Mouse (Mus musculus): Measurements from ENCODE around the gene Zcchc24. TPM values are rescaled to one million over a fixed set of nuclear protein-coding genes. Genes with fewer than 3 reads are reported as not detected.

Gene Zcchc24
- polyA plus RNA-seq, 1 experiment from 2014 or later: 33.6 TPM

DNA sequence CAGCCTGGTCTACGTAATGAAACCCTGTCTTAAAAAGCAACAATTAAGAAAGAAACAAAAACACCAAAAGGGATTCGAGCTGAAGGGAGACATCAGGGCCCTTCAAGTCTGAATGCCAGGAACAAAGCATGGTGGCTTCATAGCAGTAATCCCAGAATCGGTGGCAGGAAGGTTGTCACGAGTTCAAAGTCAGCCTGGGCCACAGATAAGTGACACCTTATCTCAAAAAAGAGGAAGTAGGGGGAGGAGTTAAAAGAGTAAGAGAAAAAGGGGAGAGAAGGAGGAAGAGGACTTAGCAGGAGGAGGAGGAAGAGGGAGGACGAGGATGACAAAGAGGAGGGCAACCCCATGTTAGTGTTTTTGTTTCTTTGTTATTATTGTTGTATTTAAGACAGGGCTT, 19.4 kb upstream of the Zcchc24 start:
- Histone ChIP-seq H3K36me3 (ENCODE audit: control insufficient read depth, insufficient read depth, low read length) (no peaks in the 10 kb centered on the region), H3K4me2 (ENCODE audit: low read length) (no peak overlapping the region), H3K9ac (ENCODE audit: low read length) (no peak overlapping the region), H3K4me1 (replicated peaks; ENCODE audit: control insufficient read depth, insufficient read depth, low read length) (peaks cover 10% of the 10 kb centered on the region), H3K9me3 (ENCODE audit: control insufficient read depth, low read length) (no peaks in the 10 kb centered on the region), H3K27ac (ENCODE audit: low read depth) (no peak overlapping the region), H3K27me3 (replicated peaks; ENCODE audit: control insufficient read depth, insufficient read depth, low read length) (no peaks in the 10 kb centered on the region), H3K4me3 (ENCODE audit: low read depth, low read length) (no peak overlapping the region)
- ATAC-seq (replicated peaks; ENCODE audit: low FRiP score, low TSS enrichment, low read depth) (no peak), DNase-seq (ENCODE audit: low spot score) (peak; percentile 42)
- 72% methylated on average over 5 of the region's 5 CpGs for WGBS

DNA sequence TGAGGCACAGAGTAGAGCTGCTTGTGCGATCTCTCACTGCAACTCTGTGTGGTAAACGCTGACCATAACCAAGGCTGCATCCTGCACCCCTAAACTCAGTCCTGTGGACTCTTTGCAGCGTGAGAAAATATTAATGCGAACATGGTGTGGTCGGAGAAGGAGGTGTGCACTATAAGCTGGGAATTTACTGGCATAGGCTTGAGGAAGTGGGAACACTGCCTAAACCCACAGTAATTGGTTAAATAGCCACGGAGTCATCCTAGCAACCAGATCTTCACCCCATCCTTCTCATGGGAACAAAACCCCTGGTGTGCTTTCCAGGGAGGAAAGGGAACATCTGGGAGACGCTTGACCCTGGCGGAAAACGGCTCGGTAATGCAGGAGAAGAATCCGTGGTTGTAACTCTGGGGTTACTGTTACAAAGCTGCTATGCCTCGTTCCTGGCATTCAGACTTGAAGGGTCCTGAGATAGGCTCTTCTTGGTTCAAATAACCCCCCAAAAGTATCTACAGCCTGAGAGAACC, 18.6 kb upstream of the Zcchc24 start:
- H3K9ac ChIP-seq (ENCODE audit: low read length): no peak overlapping the region
- no peak overlapping the region for H3K4me3 ChIP-seq (ENCODE audit: low read depth, low read length)
- no peak overlapping the region for H3K4me2 ChIP-seq (ENCODE audit: low read length)
- DNase-seq (ENCODE audit: low spot score): peak; percentile 43
- peaks cover 10% of the 10 kb centered on the region for H3K4me1 ChIP-seq (replicated peaks; ENCODE audit: control insufficient read depth, insufficient read depth, low read length)
- no peaks in the 10 kb centered on the region for H3K36me3 ChIP-seq (ENCODE audit: control insufficient read depth, insufficient read depth, low read length)
- ATAC-seq (replicated peaks; ENCODE audit: low FRiP score, low TSS enrichment, low read depth): no peak
- WGBS: 58% methylated on average over 12 of the region's 12 CpGs
- peak overlapping the region; percentile 70 for H3K27ac ChIP-seq (ENCODE audit: low read depth)
- H3K27me3 ChIP-seq (replicated peaks; ENCODE audit: control insufficient read depth, insufficient read depth, low read length): no peaks in the 10 kb centered on the region
- no peaks in the 10 kb centered on the region for H3K9me3 ChIP-seq (ENCODE audit: control insufficient read depth, low read length)

DNA sequence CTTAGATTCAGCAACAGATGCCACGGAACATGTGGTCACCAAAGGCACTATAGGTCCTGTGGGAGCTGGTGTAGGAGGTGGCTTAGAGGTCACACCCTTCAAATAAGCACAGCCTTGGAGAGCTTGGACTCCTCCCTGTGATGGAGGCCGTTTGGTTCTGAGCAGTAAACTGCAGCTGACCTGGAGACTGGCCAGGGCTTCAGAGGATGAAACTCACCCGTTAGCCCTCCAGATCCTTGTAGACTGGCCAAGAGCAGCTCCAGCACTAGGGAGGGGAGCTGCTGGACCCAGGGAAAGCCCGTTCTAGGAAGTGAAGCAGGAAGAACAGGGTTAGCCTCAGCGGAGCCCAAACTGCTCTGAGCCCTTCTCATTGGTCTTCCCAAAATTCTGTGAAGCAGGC, 18.1 kb upstream of the Zcchc24 start:
- ATAC-seq (replicated peaks; ENCODE audit: low FRiP score, low TSS enrichment, low read depth): 0 out of 2 replicates have a peak, but pooled peaks have one; percentile 15
- H3K27ac ChIP-seq (ENCODE audit: low read depth): peak overlapping the region; percentile 70
- no peak overlapping the region for H3K4me3 ChIP-seq (ENCODE audit: low read depth, low read length)
- H3K9me3 ChIP-seq (ENCODE audit: control insufficient read depth, low read length): no peaks in the 10 kb centered on the region
- H3K4me1 ChIP-seq (replicated peaks; ENCODE audit: control insufficient read depth, insufficient read depth, low read length): peaks cover 10% of the 10 kb centered on the region
- WGBS: 34% methylated on average over 5 of the region's 5 CpGs
- no peak for DNase-seq (ENCODE audit: low spot score)
- H3K4me2 ChIP-seq (ENCODE audit: low read length): no peak overlapping the region
- no peaks in the 10 kb centered on the region for H3K36me3 ChIP-seq (ENCODE audit: control insufficient read depth, insufficient read depth, low read length)
- no peaks in the 10 kb centered on the region for H3K27me3 ChIP-seq (replicated peaks; ENCODE audit: control insufficient read depth, insufficient read depth, low read length)
- no peak overlapping the region for H3K9ac ChIP-seq (ENCODE audit: low read length)

DNA sequence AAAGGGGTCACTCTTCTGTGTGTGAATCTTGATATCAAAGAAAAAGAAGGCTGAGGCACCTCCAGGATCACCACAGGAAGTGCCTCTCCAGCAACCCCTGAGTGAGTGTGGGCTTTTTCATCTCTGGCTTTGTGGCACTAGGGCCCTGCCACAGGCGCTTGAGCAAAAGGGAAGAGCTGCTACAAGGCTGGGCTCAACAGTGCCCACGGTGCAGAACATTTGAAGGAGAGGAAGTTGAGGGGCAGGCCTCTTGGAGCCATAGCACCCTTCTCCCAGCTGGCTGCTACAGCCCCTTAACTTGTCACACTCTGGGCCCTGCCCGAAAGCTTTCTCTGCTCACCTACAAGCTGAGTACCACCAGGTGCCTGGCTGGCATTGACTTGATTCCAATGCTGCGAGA, 16.4 kb upstream of the Zcchc24 start:
- ATAC-seq (replicated peaks; ENCODE audit: low FRiP score, low TSS enrichment, low read depth): no peak
- no peak for DNase-seq (ENCODE audit: low spot score)
- no peak overlapping the region for H3K4me3 ChIP-seq (ENCODE audit: low read depth, low read length)
- no peak overlapping the region for H3K9ac ChIP-seq (ENCODE audit: low read length)
- H3K9me3 ChIP-seq (ENCODE audit: control insufficient read depth, low read length): no peaks in the 10 kb centered on the region
- H3K27ac ChIP-seq (ENCODE audit: low read depth): no peak overlapping the region
- no peak overlapping the region for H3K4me2 ChIP-seq (ENCODE audit: low read length)
- H3K36me3 ChIP-seq (ENCODE audit: control insufficient read depth, insufficient read depth, low read length): no peaks in the 10 kb centered on the region
- H3K27me3 ChIP-seq (replicated peaks; ENCODE audit: control insufficient read depth, insufficient read depth, low read length): no peaks in the 10 kb centered on the region
- 87% methylated on average over 4 of the region's 4 CpGs for WGBS
- H3K4me1 ChIP-seq (replicated peaks; ENCODE audit: control insufficient read depth, insufficient read depth, low read length): peaks cover 10% of the 10 kb centered on the region

DNA sequence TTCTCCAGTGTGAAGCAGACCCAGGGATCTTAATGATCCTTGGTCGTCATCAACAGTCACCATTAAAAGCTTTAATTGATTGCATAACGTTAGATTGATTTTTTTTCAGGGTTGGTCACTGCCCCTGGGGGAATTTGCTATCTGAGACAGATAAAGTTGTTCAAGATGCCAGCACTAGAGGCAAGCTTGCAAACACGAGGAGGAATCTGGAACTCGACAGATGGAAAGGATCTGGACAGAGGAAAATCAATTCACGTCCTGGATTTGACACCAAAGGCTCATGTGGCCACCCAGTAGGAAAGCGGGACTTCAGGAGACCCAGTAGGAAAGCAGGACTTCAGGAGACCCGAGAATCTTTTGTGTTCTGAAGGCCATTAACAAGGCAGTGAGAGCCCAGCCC, 14.4 kb upstream of the Zcchc24 start:
- WGBS: 34% methylated on average over 7 of the region's 7 CpGs
- Histone ChIP-seq H3K4me1 (replicated peaks; ENCODE audit: control insufficient read depth, insufficient read depth, low read length) (peaks cover 10% of the 10 kb centered on the region), H3K27me3 (replicated peaks; ENCODE audit: control insufficient read depth, insufficient read depth, low read length) (no peaks in the 10 kb centered on the region), H3K9ac (ENCODE audit: low read length) (no peak overlapping the region), H3K27ac (ENCODE audit: low read depth) (no peak overlapping the region), H3K4me3 (ENCODE audit: low read depth, low read length) (no peak overlapping the region), H3K4me2 (ENCODE audit: low read length) (no peak overlapping the region), H3K36me3 (ENCODE audit: control insufficient read depth, insufficient read depth, low read length) (no peaks in the 10 kb centered on the region), H3K9me3 (ENCODE audit: control insufficient read depth, low read length) (no peaks in the 10 kb centered on the region)
- DNase-seq (ENCODE audit: low spot score) (no peak), ATAC-seq (replicated peaks; ENCODE audit: low FRiP score, low TSS enrichment, low read depth) (no peak)

DNA sequence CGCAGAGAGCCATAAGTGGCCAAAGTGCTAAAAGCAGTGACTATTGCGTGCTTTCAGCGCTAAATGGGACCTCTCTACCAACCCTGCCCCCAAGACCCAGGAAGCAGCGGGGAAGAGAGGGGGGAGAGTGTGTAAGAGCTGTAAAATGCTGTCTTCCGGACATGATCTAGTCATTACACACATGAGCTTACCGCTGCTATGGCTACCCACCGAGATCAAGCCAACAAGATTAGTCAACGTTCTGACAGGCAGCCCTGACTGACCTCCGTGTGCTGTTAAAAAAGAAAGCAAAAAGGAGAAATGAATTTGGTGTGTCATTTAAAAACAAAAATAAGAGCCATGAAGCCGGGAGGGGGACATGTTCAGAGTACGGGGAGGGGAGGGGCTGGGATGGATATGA, 11.8 kb upstream of the Zcchc24 start:
- WGBS: 71% methylated on average over 11 of the region's 11 CpGs
- H3K27ac ChIP-seq (ENCODE audit: low read depth): no peak overlapping the region
- H3K36me3 ChIP-seq (ENCODE audit: control insufficient read depth, insufficient read depth, low read length): no peaks in the 10 kb centered on the region
- peaks cover 16% of the 10 kb centered on the region for H3K4me1 ChIP-seq (replicated peaks; ENCODE audit: control insufficient read depth, insufficient read depth, low read length)
- no peaks in the 10 kb centered on the region for H3K9me3 ChIP-seq (ENCODE audit: control insufficient read depth, low read length)
- DNase-seq (ENCODE audit: low spot score) (no peak), ATAC-seq (replicated peaks; ENCODE audit: low FRiP score, low TSS enrichment, low read depth) (no peak)
- no peak overlapping the region for H3K4me2 ChIP-seq (ENCODE audit: low read length)
- no peaks in the 10 kb centered on the region for H3K27me3 ChIP-seq (replicated peaks; ENCODE audit: control insufficient read depth, insufficient read depth, low read length)
- no peak overlapping the region for H3K4me3 ChIP-seq (ENCODE audit: low read depth, low read length)
- no peak overlapping the region for H3K9ac ChIP-seq (ENCODE audit: low read length)

DNA sequence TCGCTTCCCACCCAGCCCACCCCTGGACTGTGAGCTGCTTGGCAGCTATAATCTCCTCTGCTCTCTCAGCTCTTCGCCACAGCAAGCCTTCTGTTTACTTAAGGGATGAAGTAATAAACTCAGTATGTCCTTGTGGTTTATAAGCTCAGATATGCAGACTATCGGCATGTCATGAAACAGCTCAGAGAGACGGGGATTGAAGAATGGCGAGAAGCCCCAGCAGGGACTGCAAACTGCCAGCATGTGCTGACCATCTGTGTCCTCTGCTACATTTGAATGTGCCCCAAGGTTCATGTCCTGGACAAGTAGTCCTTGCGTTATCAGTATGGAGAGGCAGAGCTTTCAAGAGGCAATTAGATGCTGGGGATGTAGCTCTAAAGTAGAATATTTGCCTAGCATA, 7.5 kb upstream of the Zcchc24 start:
- 0 out of 2 replicates have a peak, but pooled peaks have one; percentile 32 for ATAC-seq (replicated peaks; ENCODE audit: low FRiP score, low TSS enrichment, low read depth)
- Histone ChIP-seq H3K4me3 (ENCODE audit: low read depth, low read length) (no peak overlapping the region), H3K4me1 (replicated peaks; ENCODE audit: control insufficient read depth, insufficient read depth, low read length) (peaks cover 32% of the 10 kb centered on the region), H3K27me3 (replicated peaks; ENCODE audit: control insufficient read depth, insufficient read depth, low read length) (no peaks in the 10 kb centered on the region), H3K36me3 (ENCODE audit: control insufficient read depth, insufficient read depth, low read length) (no peaks in the 10 kb centered on the region), H3K4me2 (ENCODE audit: low read length) (no peak overlapping the region), H3K27ac (ENCODE audit: low read depth) (0 out of 2 replicates have a peak overlapping the region, but pooled peaks have one; percentile 30), H3K9ac (ENCODE audit: low read length) (no peak overlapping the region), H3K9me3 (ENCODE audit: control insufficient read depth, low read length) (no peaks in the 10 kb centered on the region)
- 25% methylated on average over 6 of the region's 6 CpGs for WGBS
- DNase-seq (ENCODE audit: low spot score): no peak

DNA sequence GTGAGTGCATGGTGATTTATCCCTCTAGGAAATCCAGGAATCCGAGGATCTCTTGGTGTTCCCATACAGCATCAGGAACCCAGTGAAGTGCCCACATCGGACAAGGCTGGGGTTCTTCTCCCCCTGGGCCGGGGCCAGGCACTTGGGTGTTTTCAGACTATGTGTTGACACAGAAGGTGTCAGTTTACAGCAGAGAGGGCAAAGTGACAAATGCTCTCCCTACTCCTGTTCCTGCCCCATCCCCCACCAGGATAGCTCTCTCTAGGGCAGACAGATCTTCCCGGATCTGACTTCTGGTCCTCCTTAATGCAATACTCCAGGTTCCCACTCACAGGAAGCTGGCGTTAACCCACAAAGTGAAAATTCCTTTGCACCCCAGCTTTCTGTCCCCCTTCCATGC, 5.3 kb upstream of the Zcchc24 start:
- no peak for ATAC-seq (replicated peaks; ENCODE audit: low FRiP score, low TSS enrichment, low read depth)
- Histone ChIP-seq H3K27me3 (replicated peaks; ENCODE audit: control insufficient read depth, insufficient read depth, low read length) (no peaks in the 10 kb centered on the region), H3K9ac (ENCODE audit: low read length) (no peak overlapping the region), H3K4me3 (ENCODE audit: low read depth, low read length) (no peak overlapping the region), H3K36me3 (ENCODE audit: control insufficient read depth, insufficient read depth, low read length) (no peaks in the 10 kb centered on the region), H3K27ac (ENCODE audit: low read depth) (peak overlapping the region; percentile 14; the same call in 1 of the 2 replicates), H3K4me2 (ENCODE audit: low read length) (no peak overlapping the region), H3K9me3 (ENCODE audit: control insufficient read depth, low read length) (no peaks in the 10 kb centered on the region), H3K4me1 (replicated peaks; ENCODE audit: control insufficient read depth, insufficient read depth, low read length) (peaks cover 36% of the 10 kb centered on the region)
- DNase-seq (ENCODE audit: low spot score): no peak
- WGBS: 19% methylated on average over 5 of the region's 5 CpGs

DNA sequence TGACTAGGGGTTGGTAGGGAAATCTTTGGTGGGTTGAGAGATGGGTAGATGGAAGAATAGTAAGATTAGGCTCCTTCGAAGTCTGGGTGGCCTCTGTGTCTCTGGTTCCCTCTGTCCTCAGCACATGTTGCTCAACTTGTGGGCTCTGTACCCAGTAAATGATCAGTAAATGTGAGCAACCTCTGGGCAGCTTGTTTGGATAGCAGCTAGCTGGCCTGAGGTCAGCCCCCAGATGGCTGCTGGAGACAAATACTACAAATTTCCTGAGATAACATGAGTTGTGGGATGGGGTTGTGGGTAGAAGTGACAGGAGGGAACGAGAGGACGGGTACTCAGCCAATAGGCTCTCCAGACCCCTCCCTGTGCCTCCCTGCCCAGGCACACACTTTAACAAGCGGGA, 4.2 kb upstream of the Zcchc24 start:
- Histone ChIP-seq H3K4me3 (ENCODE audit: low read depth, low read length) (no peak overlapping the region), H3K4me1 (replicated peaks; ENCODE audit: control insufficient read depth, insufficient read depth, low read length) (peaks cover 36% of the 10 kb centered on the region), H3K9ac (ENCODE audit: low read length) (no peak overlapping the region), H3K4me2 (ENCODE audit: low read length) (no peak overlapping the region), H3K27ac (ENCODE audit: low read depth) (no peak overlapping the region), H3K36me3 (ENCODE audit: control insufficient read depth, insufficient read depth, low read length) (no peaks in the 10 kb centered on the region), H3K9me3 (ENCODE audit: control insufficient read depth, low read length) (no peaks in the 10 kb centered on the region), H3K27me3 (replicated peaks; ENCODE audit: control insufficient read depth, insufficient read depth, low read length) (no peaks in the 10 kb centered on the region)
- WGBS: 56% methylated on average over 4 of the region's 4 CpGs
- no peak for DNase-seq (ENCODE audit: low spot score)
- no peak for ATAC-seq (replicated peaks; ENCODE audit: low FRiP score, low TSS enrichment, low read depth)
